Mouse (Mus musculus) midbrain, postnatal 0 days (tissue): ENCODE data around the gene Inka1. TPM values are rescaled to one million over a fixed set of nuclear protein-coding genes. Genes with fewer than 3 reads are reported as not detected.

ENCODE experiments used
- ATAC-seq: fragments of 200-750 bp; cut with Nextera tagmentation; 2 replicates; pipeline ENCODE4 v1.8.0; 2017; ENCODE audit warnings: moderate number of reproducible peaks, mild to moderate bottlenecking, moderate TSS enrichment, moderate library complexity; ENCODE audit not compliant: low FRiP score
- DNase-seq: peaks from one replicate; pipeline ENCODE4 v3.0.0-alpha.2; 2015; ENCODE audit warnings: low spot score
- H3K27ac ChIP-seq: fragments of 300-500 bp; sonication (generic); 2 replicates; pipeline ENCODE4 v1.5.1; 2014; ENCODE audit warnings: low read depth, mild to moderate bottlenecking, low read length, mixed read lengths
- H3K27me3 ChIP-seq: fragments of 300-500 bp; sonication (generic); 2 replicates; pipeline ENCODE4 v1.6.1; 2014; ENCODE audit warnings: low read length, control low read depth, mixed read lengths; ENCODE audit not compliant: insufficient read depth
- H3K36me3 ChIP-seq: fragments of 300-500 bp; sonication (generic); 2 replicates; pipeline ENCODE4 v1.6.1; 2014; ENCODE audit warnings: low read length, control low read depth, mixed read lengths; ENCODE audit not compliant: insufficient read depth
- H3K4me1 ChIP-seq: fragments of 300-500 bp; sonication (generic); 2 replicates; pipeline ENCODE4 v1.6.1; 2014; ENCODE audit warnings: mild to moderate bottlenecking, control low read depth, antibody characterized with exemption, low read length, mixed read lengths; ENCODE audit not compliant: insufficient read depth
- H3K4me2 ChIP-seq: fragments of 300-500 bp; sonication (generic); 2 replicates; pipeline ENCODE4 v1.6.1; 2014; ENCODE audit warnings: low read depth, mild to moderate bottlenecking, low read length, mixed read lengths; ENCODE audit not compliant: poor library complexity, severe bottlenecking
- H3K4me3 ChIP-seq: fragments of 300-500 bp; sonication (generic); 2 replicates; pipeline ENCODE4 v1.5.1; 2014; ENCODE audit warnings: low read depth, mild to moderate bottlenecking, low read length, moderate library complexity
- H3K9ac ChIP-seq: fragments of 300-500 bp; sonication (generic); replicated peaks from 2 replicates; pipeline ENCODE4 v1.6.1; 2014; ENCODE audit warnings: mild to moderate bottlenecking, low read length, moderate library complexity, mixed read lengths; ENCODE audit not compliant: poor library complexity, severe bottlenecking
- H3K9me3 ChIP-seq: fragments of 300-500 bp; sonication (generic); 2 replicates; pipeline ENCODE4 v1.6.1; 2016; ENCODE audit warnings: low read length, control low read depth
- CTCF ChIP-seq: IDR thresholded peaks from 2 replicates; pipeline ENCODE4 v1.5.1; 2016; ENCODE audit warnings: antibody characterized with exemption, mild to moderate bottlenecking
- WGBS: fragments of 180-500 bp; shearing (Covaris S2); extraction: QIAGEN DNeasy Blood & Tissue Kit; methylation state at CpG from one replicate; pipeline ENCODE4 v1.1.7; 2014; 5-methylcytosine and 5-hydroxymethylcytosine counted together
- polyA plus RNA-seq: library from polyadenylated mRNA; unstranded; fragments of >200 nt; fragmentation: Nextera tagmentation; extraction: Ambion mirVana; gene quantifications from 2 replicates; pipeline ENCODE4 v1.2.1, GENCODE M21; 2015
- total RNA-seq: library from RNA; depleted of rRNA; stranded (reverse); fragments of >200 nt; gene quantifications from 2 replicates; pipeline ENCODE4 v1.2.3, GENCODE M21; 2014

The Inka1 gene
- total and polyA plus RNA-seq, 2 experiments from 2014 or later: 14.8 to 16.2 TPM

- 22% methylated on average over 5 of the region's 5 CpGs for WGBS
- Histone ChIP-seq H3K27me3 (no peaks in the 10 kb centered on the region), H3K9me3 (no peaks in the 10 kb centered on the region), H3K4me1 (peaks cover 20% of the 10 kb centered on the region), H3K9ac (no peak overlapping the region), H3K4me2 (no peak overlapping the region), H3K4me3 (no peak overlapping the region), H3K36me3 (no peaks in the 10 kb centered on the region; the same call in 1 of the 2 replicates), H3K27ac (no peak overlapping the region)
- ATAC-seq: no peak
- peak; percentile 85 for DNase-seq
- peak; percentile 93 for TF ChIP-seq CTCF
These were observed 22.0 kb downstream of the Inka1 start for GRCm38 (mm10) chr9:107963700-107964099.

- Histone ChIP-seq H3K9ac (no peak overlapping the region), H3K4me3 (no peak overlapping the region), H3K27me3 (no peaks in the 10 kb centered on the region), H3K27ac (no peak overlapping the region), H3K4me1 (peaks cover 20% of the 10 kb centered on the region), H3K9me3 (no peaks in the 10 kb centered on the region), H3K4me2 (no peak overlapping the region), H3K36me3 (no peaks in the 10 kb centered on the region; the same call in 1 of the 2 replicates)
- ATAC-seq (no peak), DNase-seq (no peak)
- TF ChIP-seq CTCF: no peak
- WGBS: 92% methylated on average over 9 of the region's 9 CpGs
These were observed 22.8 kb downstream of the Inka1 start for GRCm38 (mm10) chr9:107962916-107963315.

- H3K4me3 ChIP-seq: no peak overlapping the region
- H3K9ac ChIP-seq: peak overlapping the region; percentile 8; the same call in 1 of the 2 replicates
- H3K9me3 ChIP-seq: no peaks in the 10 kb centered on the region
These were observed 23.8 kb downstream of the Inka1 start for GRCm38 (mm10) chr9:107961881-107962280.

GRCm38 (mm10) chr9:107961351-107961762 is 24.3 kb downstream of the Inka1 start:
- WGBS: 53% methylated on average over 10 of the region's 10 CpGs
- no peak overlapping the region for H3K4me3 ChIP-seq
- no peaks in the 10 kb centered on the region; the same call in 1 of the 2 replicates for H3K36me3 ChIP-seq
- H3K27ac ChIP-seq: peak overlapping the region; percentile 91
- peaks cover 20% of the 10 kb centered on the region for H3K4me1 ChIP-seq
- H3K9ac ChIP-seq: no peak overlapping the region
- H3K9me3 ChIP-seq: no peaks in the 10 kb centered on the region
- DNase-seq (peak; percentile 85), ATAC-seq (peak; percentile 68)
- no peaks in the 10 kb centered on the region for H3K27me3 ChIP-seq
- peak overlapping the region; percentile 38 for H3K4me2 ChIP-seq
- no peak for TF ChIP-seq CTCF

More at GRCm38 (mm10) chr9:107961881-107962280, 23.8 kb downstream of the Inka1 start:
- Histone ChIP-seq H3K4me1 (peaks cover 20% of the 10 kb centered on the region), H3K4me2 (peak overlapping the region; percentile 38), H3K27ac (peak overlapping the region; percentile 91), H3K36me3 (no peaks in the 10 kb centered on the region; the same call in 1 of the 2 replicates), H3K27me3 (no peaks in the 10 kb centered on the region)
- 34% methylated on average over 5 of the region's 5 CpGs for WGBS
- ATAC-seq: peak; percentile 61; the same call in 1 of the 2 replicates
- TF ChIP-seq CTCF: peak; percentile 78
- peak; percentile 62 for DNase-seq

GRCm38 (mm10) chr9:107960928-107961327 is 24.8 kb downstream of the Inka1 start:
- H3K27ac ChIP-seq: peak overlapping the region; percentile 91
- no peak overlapping the region for H3K9ac ChIP-seq
- no peaks in the 10 kb centered on the region for H3K27me3 ChIP-seq
- peak; percentile 56 for TF ChIP-seq CTCF
- peak overlapping the region; percentile 38; the same call in 1 of the 2 replicates for H3K4me2 ChIP-seq
- H3K4me3 ChIP-seq: no peak overlapping the region
- no peaks in the 10 kb centered on the region for H3K9me3 ChIP-seq
- 71% methylated on average over 4 of the region's 4 CpGs for WGBS
- DNase-seq (peak; percentile 28), ATAC-seq (no peak)
- no peaks in the 10 kb centered on the region; the same call in 1 of the 2 replicates for H3K36me3 ChIP-seq
- peaks cover 20% of the 10 kb centered on the region for H3K4me1 ChIP-seq

GRCm38 (mm10) chr9:107959896-107960295 is 25.8 kb downstream of the Inka1 start:
- H3K4me1 ChIP-seq: peaks cover 20% of the 10 kb centered on the region
- peak overlapping the region; percentile 33; the same call in 1 of the 2 replicates for H3K9ac ChIP-seq
- no peaks in the 10 kb centered on the region; the same call in 1 of the 2 replicates for H3K36me3 ChIP-seq
- peak overlapping the region; percentile 91 for H3K27ac ChIP-seq
- H3K9me3 ChIP-seq: no peaks in the 10 kb centered on the region
- DNase-seq (no peak), ATAC-seq (no peak; the same call in 1 of the 2 replicates)
- 39% methylated on average over 6 of the region's 6 CpGs for WGBS
- no peak overlapping the region for H3K4me2 ChIP-seq
- H3K27me3 ChIP-seq: no peaks in the 10 kb centered on the region
- no peak for TF ChIP-seq CTCF
- H3K4me3 ChIP-seq: no peak overlapping the region
